Mouse (Mus musculus): ENCODE results near the gene Ndufv3. TPM values are rescaled to one million over a fixed set of nuclear protein-coding genes. Genes with fewer than 3 reads are reported as not detected.
A peak's percentile ranks its signal among the peaks of the same experiment; 100 is the strongest.
"Not testable (repeated sequence)": the region's sequence is repeated elsewhere in the genome, so short reads cannot be mapped to it uniquely, and the experiment has no call there.

Gene Ndufv3
- total RNA-seq, 2 experiments from 2014 or later: 245 to 254 TPM

GRCm38 (mm10) chr17:31552601-31553000, 32.7 kb downstream of the Ndufv3 start:
- not testable (repeated sequence) for DNase-seq (ENCODE audit: low spot score in 2 of 2)

- DNase-seq (ENCODE audit: low spot score in 2 of 2): no peak
Observed at GRCm38 (mm10) chr17:31556253-31556652, 36.3 kb downstream of the Ndufv3 start.

- no peak for DNase-seq (ENCODE audit: low spot score in 2 of 2)
Observed at GRCm38 (mm10) chr17:31557124-31557880, 37.4 kb downstream of the Ndufv3 start.

- DNase-seq (ENCODE audit: low spot score in 2 of 2): no peak
Observed at GRCm38 (mm10) chr17:31557947-31558542, 38.1 kb downstream of the Ndufv3 start.

- no peak for DNase-seq (ENCODE audit: low spot score in 2 of 2)
Observed at GRCm38 (mm10) chr17:31559021-31559789, 39.3 kb downstream of the Ndufv3 start.

- DNase-seq (ENCODE audit: low spot score in 2 of 2): peak in 1 of 2 experiments; percentile 44
Observed at GRCm38 (mm10) chr17:31563632-31564014, 43.7 kb downstream of the Ndufv3 start.

- DNase-seq (ENCODE audit: low spot score in 2 of 2): peak; percentile 98 to 100
Observed at GRCm38 (mm10) chr17:31564015-31564857, 44.3 kb downstream of the Ndufv3 start, which contains the start of gene Pknox1. TSS of gene Pknox1 (plus strand) at chr17:31564734.

- DNase-seq (ENCODE audit: low spot score in 2 of 2): no peak
Observed at GRCm38 (mm10) chr17:31564858-31565140, 44.9 kb downstream of the Ndufv3 start.

GRCm38 (mm10) chr17:31565141-31566056, 45.5 kb downstream of the Ndufv3 start:
- peak; percentile 36 to 75 for DNase-seq (ENCODE audit: low spot score in 2 of 2)

- DNase-seq (ENCODE audit: low spot score in 2 of 2): no peak
Observed at GRCm38 (mm10) chr17:31566276-31566675, 46.4 kb downstream of the Ndufv3 start.

GRCm38 (mm10) chr17:31569756-31570155, 49.8 kb downstream of the Ndufv3 start:
- DNase-seq (ENCODE audit: low spot score in 2 of 2): no peak

GRCm38 (mm10) chr17:31570321-31570925, 50.5 kb downstream of the Ndufv3 start:
- DNase-seq (ENCODE audit: low spot score in 2 of 2): no peak

- no peak for DNase-seq (ENCODE audit: low spot score in 2 of 2)
Observed at GRCm38 (mm10) chr17:31571689-31572088, 51.8 kb downstream of the Ndufv3 start.

- DNase-seq (ENCODE audit: low spot score in 2 of 2): no peak
Observed at GRCm38 (mm10) chr17:31574662-31575061, 54.7 kb downstream of the Ndufv3 start.

GRCm38 (mm10) chr17:31576394-31577175, 56.7 kb downstream of the Ndufv3 start:
- DNase-seq (ENCODE audit: low spot score in 2 of 2): no peak

- DNase-seq (ENCODE audit: low spot score in 2 of 2): no peak
Observed at GRCm38 (mm10) chr17:31580344-31580743, 60.4 kb downstream of the Ndufv3 start.

Measured in layer of hippocampus, adult 18-20 months (tissue).